Mouse (Mus musculus): Measurements from ENCODE around the gene Rab44.
A peak's percentile ranks its signal among the peaks of the same experiment; 100 is the strongest.

Gene Rab44

DNA sequence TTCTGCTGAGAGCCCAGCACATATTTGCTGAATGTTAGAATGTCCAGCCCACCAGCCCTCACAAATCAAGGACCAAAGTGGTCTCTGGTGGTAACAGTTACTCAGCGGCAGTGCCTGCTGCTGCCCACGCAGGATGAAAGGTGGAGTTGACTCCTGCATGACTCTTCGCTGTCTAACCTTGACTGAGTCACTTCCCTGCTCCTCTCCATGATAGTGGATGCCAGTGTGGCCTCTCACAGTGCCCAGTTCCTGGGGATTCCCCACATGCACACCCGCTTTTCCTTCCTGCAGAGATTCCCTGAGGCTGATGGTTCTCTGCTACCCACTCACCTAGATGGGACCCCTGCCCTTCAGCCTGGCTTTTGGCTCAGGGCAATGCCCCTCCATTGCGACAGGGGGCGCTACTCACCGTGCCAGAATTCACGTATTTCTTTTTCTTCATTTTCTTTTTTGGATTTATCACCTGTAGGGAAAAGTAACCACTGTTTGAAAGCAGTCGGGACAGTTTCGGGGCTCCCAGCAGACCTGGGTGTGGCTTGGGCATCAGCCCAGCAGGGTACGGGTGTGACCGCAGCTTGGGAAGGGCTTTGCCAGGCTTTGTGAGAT is 55.2 kb downstream of the Rab44 start:
- no peak for DNase-seq (ENCODE audit: low read depth)

GRCm38 (mm10) chr17:29170431-29171000 is 56.6 kb downstream of the Rab44 start:
- DNase-seq (ENCODE audit: low read depth): no peak

DNA sequence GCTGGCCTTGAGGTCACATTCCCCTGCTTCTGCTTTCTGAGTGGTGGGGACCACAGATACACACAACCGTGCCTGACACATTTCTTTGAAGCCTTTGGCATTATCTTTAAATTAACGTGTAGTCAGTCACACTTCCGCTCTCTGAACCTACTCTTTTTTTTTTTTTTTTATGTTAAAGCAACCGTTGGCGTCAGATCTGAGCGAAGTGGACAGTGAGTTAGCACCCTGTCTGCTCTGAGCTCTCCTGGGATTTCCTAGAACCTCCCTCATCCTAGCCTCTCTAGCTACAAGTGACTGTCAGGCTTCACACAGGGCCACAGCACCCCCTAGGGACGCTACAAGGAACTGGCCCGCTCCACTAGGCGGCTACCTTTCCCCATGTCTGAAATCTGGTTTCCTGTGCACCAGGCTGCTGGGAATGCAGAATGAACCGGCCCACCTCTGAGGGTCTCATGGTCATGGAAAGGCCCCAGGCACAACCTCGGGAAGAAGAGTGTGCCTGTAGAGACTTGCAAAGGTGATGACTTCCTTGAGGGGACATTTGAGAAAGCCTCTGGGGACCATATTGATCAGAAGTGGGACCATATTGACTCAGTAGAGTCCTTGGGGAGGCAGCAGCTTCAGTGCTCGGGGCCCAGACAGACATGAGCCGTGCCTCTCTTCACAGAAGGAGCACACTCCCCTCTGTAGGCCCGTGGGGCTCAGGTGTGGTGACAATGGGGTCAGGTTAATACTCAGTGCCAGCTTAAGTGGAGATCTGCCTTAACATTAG is 57.2 kb downstream of the Rab44 start:
- DNase-seq (ENCODE audit: low read depth): peak; percentile 79

DNA sequence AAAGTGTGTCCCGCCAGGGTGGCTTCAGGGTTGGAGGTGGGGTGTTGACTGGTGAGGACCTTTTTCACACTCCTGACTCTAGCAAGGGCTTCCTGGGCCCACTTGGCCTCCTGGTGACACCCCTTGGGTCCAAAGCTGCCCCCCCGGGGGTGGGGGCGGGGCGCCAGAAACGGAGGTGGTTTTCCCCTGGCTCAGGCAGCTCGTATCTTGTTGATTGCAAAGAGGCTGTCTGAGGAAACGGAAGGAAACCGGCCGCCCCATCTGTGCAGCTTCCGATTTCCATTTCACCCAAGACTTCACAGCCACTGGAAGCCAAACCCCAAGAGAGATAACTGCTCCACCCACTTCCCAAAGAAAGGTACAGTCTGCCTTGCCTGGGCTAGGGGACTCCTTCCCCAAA is 58.1 kb downstream of the Rab44 start:
- DNase-seq (ENCODE audit: low read depth): no peak

GRCm38 (mm10) chr17:29173165-29173564 is 59.2 kb downstream of the Rab44 start:
- no peak for DNase-seq (ENCODE audit: low read depth)

DNA sequence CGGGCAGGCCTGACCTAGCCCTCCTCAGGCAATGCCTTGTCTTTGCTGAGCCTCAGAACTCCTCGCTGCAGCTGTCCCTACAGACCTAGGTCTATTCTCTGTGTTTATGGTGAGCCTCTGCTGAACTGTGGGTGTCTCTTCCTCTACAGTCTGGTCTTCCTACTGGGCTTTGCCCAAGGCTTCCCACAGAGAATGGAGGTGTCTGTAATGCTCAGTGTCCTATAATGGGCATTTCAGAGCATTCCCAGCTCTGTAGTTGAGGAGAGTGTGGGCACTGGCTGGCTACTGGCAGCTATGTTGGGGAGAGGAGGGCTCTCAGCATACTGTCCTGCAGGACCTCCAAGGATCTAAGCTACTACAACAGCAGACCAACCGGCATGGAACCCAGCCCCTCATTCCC is 61.7 kb downstream of the Rab44 start:
- DNase-seq (ENCODE audit: low read depth): no peak

GRCm38 (mm10) chr17:29176391-29177267 is 62.7 kb downstream of the Rab44 start:
- no peak for DNase-seq (ENCODE audit: low read depth)

GRCm38 (mm10) chr17:29178503-29179059 is 64.6 kb downstream of the Rab44 start:
- no peak for DNase-seq (ENCODE audit: low read depth)

DNA sequence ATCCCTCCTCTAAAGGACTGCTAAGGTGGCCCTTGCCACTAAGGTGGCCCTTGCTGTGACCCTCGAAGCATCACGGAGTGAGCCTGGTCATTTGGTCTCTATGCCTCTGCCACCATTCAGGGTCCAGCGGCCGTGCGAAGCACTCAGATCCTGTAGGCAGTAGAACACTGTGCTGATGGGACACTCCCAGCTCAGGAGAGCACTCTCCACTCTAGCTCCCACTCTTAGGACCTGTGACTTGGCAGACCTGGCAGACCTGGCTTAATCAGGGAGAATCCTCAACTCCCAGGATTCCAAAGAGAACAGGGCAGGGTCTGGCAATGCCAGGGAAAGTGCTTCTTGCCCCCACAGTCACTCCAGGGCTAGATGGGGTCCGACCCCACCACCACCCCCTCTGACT is 66.0 kb downstream of the Rab44 start:
- no peak for DNase-seq (ENCODE audit: low read depth)

- no peak for DNase-seq (ENCODE audit: low read depth)
Measured at GRCm38 (mm10) chr17:29180406-29181127, 66.6 kb downstream of the Rab44 start.

DNA sequence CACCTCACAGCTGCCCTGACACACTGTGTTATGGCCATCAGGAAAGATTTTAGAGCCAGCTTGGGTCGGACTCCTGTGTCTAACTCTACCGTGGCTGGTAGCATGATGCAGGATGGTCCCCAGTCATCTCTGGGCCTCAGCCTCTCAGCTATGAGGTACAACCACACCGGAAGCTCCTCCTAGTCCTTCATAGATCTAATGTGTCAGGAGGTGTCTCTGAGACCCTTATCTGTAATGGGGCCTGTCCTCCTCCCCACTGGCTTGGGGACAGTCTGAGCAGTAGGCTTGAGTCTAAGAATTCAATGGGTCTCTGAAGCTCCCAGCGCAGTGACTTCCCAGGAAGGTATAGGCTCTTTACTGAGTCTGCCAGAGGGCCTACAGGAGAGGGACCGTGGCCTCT is 67.8 kb downstream of the Rab44 start:
- DNase-seq (ENCODE audit: low read depth): no peak

GRCm38 (mm10) chr17:29183162-29183561 is 69.2 kb downstream of the Rab44 start:
- DNase-seq (ENCODE audit: low read depth): no peak

DNA sequence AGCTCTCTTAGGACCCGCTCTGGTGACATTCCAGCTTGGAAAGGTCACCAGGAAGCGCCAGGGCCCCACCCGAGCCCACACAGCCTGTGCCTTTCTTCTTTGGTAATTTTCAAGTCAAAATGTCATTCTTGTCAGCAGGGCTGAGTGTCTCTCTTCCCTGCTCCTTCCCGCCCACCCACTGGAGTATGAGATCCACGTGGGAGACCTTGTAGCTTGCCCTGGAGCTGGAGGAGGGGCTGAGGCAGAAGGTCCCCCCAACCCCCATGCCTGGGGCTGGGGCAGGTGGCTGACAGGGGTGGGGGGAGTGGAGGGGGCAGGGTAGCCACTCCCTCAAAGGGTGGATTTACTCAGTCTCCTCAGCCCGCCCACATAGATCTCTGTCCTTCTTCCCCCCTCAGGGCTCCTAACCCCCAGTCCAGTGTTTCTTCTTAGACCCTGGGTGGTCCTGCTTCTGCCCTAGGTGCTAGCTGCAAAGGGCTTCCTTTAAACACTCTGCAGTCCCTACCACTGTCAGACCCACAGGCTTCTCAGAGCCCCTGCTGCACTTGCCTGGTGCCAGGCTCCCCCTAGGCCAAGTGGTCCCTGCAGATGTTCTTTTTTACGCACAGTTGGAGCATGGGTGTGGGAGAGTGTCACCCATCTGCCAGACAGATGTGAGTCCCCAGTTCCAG is 71.6 kb downstream of the Rab44 start:
- DNase-seq (ENCODE audit: low read depth): no peak

DNA sequence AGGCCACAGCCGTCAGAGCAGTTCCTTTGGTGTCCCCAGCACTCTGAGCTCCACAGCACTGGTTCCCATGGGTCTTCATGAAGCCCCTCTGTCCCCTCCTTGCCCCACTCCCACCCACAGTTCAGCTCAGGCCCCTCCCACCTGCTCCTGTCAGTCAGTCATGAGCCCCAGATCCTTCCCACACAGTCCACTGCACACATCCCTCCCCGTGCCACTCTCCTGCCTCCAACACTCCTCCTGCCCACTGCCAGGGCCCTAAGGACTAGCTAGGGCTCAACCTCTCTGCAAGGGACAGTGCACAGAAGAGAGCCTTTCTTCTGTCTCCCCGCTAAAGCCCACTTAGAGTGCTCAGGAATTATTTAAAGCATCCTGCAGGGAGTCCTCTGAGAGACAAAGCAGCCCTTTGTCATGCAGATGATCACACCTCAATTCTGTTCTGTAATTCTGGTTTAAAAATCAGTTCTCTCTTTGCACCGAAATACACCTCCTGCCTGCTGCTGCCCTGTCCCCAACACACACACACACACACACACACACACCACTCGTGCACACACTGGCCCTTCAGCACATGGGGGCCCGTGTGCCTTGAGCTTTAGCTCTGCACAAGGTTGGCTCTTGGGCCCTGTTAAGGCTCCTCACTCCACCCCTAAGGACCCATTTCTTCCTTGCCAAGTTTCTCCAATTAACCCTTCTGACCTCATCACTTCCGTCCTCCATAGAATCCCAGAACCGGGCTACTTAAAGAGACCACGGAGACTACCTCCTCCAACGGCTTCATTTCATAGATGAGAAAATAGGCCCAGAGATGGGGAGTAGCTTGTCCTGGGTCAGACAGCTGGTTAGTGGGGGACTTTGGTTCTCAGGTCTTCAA is 73.3 kb downstream of the Rab44 start:
- no peak for DNase-seq (ENCODE audit: low read depth)

DNA sequence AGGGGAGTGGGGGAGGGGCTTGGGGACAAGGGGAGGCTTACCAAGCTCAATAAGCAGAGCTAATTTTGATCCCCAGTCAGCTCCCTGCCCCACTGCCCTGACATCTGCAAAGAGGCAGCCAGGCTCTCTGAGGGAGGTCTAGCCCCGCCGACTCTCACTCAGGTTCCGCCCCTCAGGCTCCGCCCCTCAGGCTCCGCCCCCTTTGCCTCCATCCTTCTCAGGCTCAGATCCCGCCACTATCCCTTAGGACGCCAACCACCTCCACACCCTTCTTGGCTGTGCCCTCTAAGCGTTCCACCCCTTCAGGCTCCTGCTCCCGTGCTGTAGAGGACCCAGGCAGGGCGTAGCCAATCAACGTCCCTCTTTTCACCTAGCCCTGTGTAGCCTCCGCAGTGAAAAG is 75.0 kb downstream of the Rab44 start:
- DNase-seq (ENCODE audit: low read depth): no peak

DNA sequence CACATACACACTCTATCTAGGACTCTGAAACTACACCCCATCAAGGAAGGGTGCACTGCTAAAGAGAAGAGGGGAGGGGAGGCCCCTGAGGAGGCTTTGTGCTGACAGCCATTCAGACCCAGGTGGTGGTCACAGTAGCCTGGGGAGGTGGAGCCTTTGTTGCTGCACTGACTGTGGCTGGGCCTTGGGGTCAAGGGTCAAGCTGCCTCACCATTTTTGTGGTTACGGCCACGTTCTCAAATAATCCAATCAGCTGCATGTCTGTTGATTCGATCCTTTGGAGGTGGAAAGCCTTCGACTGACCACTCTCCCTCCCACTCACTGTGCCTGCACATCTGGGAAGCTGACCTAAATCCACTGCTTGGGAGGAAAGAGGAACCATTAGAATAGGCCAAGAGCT is 81.6 kb downstream of the Rab44 start:
- no peak for DNase-seq (ENCODE audit: low read depth)

Data from c-Kit-positive CD71-negative TER-119-negative erythroid progenitor cells, embryonic 14.5 days (primary cell).